Mouse (Mus musculus) left cerebral cortex, postnatal 14 days (tissue): Measurements from ENCODE around the gene Gm49394. TPM values are rescaled to one million over a fixed set of nuclear protein-coding genes. Genes with fewer than 3 reads are reported as not detected.

Source experiments
- microRNA-seq, 2 experiments: library from miRNA; unstranded; fragments of <30 nt; microRNA quantifications; one replicate each; pipeline ENCODE4 v1.2.0; 2022
- total RNA-seq, 2 experiments: library from RNA; stranded (reverse); gene quantifications; 2 replicates each; pipeline ENCODE4 v1.2.3; 2021

The Gm49394 gene
- total RNA-seq, 2 experiments from 2014 or later = 0.11 TPM; not detected in 1

Small RNAs within 50 kb of the gene (microRNA-seq; reads per million reads assigned to microRNA genes)
- gene Mir483 = 162 to 215 reads per million in 2 experiments

Other genes starting within 250 kb of the Gm49394 start
- under 1 TPM in 1 of 2 experiments, not detected in 1; 0.44 TPM for gene Syt8, start 235.1 kb downstream of the Gm49394 start, total RNA-seq
- under 1 TPM in 1 of 2 experiments, not detected in 1; 0.74 TPM for gene Tnni2, start 228.1 kb downstream of the Gm49394 start, total RNA-seq
- gene Lsp1, start 209.1 kb downstream of the Gm49394 start, total RNA-seq = 1 to 10 TPM; 6.4 to 7.7 TPM
- not detected for gene Tnnt3, start 171.1 kb downstream of the Gm49394 start, total RNA-seq
- gene Mrpl23, start 137.3 kb downstream of the Gm49394 start, total RNA-seq = 1 to 10 TPM; 4.1 to 8.0 TPM
- gene Igf2, start 3.1 kb downstream of the Gm49394 start, total RNA-seq = 100 to 1,000 TPM; 179 to 218 TPM
- not detected for gene Ins2, start 73.4 kb upstream of the Gm49394 start, total RNA-seq